Mouse (Mus musculus): ENCODE results near the gene Dock10.
A peak's percentile ranks its signal among the peaks of the same experiment; 100 is the strongest.

The Dock10 gene

DNA sequence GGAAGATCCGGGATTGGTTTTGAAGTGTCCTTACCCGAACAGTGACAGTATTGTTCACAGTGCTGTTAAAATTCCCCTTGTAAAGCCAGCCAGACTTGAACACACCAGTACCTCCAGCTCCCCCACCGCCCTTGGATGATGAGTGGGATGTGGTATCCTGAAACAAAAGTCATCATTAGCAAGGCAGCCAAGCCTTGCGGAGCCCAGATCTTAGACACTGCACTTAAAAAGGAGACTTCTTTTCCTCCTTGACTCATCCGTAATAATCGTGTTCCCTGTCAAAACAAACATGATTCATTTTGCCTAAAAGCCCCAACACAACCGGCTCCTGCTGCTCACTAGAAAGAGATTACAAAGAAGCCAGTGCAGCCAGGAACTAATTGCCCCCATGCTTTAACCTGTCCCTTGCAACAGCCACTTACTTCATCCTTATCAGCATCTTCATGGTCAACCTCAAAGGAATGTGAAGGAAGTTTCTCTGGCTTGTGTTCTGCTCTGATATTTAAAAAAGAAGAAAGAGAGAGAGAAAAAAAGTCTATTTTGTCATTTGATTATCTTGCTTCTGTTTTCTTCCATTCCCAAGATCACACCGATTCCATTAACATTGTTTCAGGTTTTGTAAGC, 152.1 kb downstream of the Dock10 start:
- DNase-seq = no peak

DNA sequence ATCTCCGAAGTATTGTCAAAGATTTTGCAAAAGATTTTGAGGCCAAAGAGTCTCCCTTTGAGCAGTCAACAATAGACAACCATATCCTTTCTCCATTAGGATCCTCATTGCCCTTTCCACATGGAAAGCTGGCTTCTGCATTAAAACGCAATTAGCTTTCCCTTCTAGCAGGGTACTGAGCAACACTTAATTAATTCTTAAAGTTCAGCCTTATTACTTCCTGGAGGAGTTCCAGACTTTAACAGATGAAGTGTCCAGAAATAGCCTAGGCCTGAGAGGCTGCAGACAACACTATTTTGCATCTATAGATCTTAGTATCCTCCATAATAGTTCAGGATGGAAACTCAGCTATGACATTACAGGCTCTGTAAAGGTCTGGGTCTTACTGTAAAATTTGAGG, 154.0 kb downstream of the Dock10 start:
- DNase-seq = no peak

DNA sequence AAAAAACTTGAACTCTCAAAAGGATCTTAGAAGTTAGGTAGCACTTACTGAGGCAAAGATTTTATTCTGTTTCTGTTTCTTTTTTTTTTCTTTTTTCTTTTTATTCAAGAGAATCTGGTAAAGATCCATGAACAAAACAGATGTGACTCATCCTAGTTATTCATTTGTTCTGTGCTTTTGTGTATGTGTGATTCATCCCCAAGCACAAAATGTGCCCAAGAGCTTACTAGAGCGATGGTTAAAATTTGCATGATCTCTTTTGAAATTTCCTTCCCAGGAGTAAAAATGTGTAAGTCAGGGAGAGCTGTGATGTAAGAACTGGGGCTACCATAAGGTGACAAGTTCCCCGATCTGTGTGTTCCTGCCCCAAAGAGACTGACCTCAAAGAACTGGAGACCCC, 155.2 kb downstream of the Dock10 start:
- no peak for DNase-seq

DNA sequence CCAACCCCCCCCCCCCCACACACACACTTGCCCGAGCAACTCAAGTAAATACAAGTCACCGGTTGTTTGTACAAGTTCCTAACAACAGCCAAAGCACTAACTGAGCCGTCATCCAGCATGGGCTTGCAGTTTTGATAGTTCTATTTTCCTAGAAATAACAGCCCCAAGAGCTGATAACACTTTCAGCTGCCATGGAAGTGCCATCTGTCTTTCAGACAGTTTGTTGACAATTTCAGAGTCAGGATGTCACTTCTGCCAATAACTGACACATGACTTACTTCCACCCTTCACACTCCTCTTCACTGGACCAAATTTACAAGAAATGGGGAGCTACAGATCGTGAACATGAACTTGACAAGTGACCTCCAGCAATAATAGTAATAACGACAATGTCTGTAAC, 175.0 kb downstream of the Dock10 start:
- no peak for DNase-seq

DNA sequence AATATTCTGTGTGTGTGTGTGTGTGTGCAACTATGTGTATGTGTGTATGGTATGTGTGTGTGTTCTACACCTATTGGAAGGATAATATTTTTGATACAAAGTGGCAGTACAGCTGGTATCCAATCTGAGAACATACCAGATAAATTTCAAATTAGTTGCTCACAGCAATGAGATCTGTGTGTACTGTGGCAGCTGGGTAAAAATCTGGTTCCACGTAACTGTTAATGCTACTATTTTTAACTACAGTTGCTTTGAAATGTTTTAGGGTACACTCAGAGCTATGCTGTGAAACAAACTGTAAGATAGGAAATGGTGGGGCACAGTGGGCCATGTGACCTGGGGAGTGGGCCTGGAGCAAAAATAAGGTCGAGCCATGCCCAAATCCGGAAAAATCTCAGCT, 176.1 kb downstream of the Dock10 start:
- DNase-seq = no peak

GRCm38 (mm10) chr1:80576898-80577297, 181.4 kb downstream of the Dock10 start:
- peak; percentile 54 to 55 for DNase-seq

- DNase-seq = no peak
Measured at GRCm38 (mm10) chr1:80556446-80556845, 201.9 kb downstream of the Dock10 start.

DNA sequence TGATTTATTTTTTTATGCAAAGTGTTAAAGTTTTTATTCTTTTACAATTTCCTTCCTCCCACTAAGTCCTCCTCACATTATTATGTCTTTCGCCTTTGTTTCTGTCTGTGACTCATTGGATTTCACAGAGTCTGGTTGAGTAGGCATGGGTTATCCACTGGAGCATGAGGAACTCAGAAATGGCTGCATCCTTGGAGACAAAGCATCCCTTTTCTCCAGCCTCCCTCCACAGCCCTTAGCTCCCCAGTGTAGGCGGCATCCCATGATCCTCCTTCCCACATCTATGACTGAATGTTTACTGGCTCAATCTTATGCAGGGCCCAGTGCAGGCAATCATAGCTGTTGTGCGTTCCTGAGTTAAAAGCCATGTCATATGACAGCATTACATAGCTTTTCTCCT, 216.8 kb downstream of the Dock10 start:
- no peak for DNase-seq

DNA sequence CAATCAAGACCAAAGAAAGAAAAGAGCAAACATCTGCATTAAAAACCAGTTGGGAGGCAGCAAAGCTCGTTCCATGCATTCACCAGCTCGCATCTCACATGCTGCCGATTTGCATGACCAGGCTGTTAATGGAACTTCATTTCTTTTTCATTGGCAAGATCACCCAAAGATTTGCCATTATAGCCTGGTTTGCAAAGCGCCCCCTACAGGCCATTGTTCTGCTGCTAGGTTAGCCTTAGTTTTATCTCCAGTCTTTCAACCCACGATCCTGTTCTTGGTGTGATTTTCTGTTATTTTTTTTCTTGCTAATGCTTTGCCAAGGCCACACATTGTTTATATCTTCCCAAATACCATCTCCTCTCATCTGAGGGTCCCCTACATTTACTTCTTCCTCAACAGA, 236.1 kb downstream of the Dock10 start:
- DNase-seq = peak; percentile 13 to 23

DNA sequence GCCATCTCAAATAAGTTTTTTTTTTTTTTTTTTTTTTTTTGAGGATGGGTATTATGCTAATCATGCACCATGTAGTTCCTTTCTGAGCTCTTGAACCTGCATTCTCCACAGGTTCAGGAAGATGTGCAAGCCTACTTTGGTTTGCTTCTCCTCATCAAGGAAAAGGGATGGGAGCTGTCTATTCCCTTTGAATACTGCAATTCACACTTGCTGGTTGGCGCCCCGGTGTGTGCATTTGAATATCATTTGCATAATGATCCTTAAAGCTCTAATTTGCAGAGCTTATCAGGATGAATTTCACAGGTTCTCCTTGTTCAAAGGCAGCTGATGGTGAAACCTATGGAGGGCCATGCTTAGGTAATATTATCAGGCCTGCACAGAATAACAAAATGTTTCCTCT, 237.9 kb downstream of the Dock10 start:
- no peak for DNase-seq

- DNase-seq = no peak
Measured at GRCm38 (mm10) chr1:80519893-80520292, 238.4 kb downstream of the Dock10 start.

GRCm38 (mm10) chr1:80515836-80516235, 242.5 kb downstream of the Dock10 start:
- DNase-seq = no peak

GRCm38 (mm10) chr1:80512210-80512948, 245.9 kb downstream of the Dock10 start:
- DNase-seq = no peak

DNA sequence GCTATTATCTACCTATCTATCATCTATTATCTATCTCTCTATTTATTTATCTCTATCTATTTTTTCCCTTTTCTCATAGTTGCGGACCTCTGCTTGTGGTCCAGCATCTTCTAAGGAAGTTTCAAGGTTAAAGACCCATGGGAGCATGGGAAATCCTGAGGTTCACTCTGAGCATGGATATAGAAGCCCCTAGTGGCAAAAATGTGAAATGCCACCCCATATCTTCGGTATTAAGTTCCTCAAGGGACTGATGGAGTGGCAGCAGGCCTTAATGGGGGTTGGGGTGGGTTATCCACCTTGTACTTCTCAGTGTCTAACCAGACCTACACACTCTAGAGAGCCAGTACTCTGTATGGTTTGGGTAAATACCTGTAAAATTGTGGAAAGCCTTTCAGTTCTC, 253.6 kb downstream of the Dock10 start:
- DNase-seq = no peak

DNA sequence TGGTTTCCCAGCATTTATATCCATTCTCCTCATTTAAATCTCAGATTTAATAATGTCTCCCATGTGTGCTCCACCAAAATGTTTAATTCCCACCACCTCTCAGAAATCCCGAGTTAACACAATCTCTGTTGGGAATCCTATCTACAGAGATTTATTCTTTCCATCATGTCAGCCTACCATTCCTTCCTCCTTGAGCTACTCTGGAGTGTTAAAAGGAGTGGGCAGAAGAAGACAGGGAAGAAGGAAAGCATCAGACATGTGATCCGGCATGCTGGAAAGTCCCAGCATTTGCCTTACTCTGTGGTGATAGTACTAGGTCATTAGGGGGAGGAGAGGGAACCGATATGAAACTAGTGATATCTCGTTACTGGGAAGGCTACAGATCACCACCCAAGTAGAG, 254.2 kb downstream of the Dock10 start:
- DNase-seq = no peak

DNA sequence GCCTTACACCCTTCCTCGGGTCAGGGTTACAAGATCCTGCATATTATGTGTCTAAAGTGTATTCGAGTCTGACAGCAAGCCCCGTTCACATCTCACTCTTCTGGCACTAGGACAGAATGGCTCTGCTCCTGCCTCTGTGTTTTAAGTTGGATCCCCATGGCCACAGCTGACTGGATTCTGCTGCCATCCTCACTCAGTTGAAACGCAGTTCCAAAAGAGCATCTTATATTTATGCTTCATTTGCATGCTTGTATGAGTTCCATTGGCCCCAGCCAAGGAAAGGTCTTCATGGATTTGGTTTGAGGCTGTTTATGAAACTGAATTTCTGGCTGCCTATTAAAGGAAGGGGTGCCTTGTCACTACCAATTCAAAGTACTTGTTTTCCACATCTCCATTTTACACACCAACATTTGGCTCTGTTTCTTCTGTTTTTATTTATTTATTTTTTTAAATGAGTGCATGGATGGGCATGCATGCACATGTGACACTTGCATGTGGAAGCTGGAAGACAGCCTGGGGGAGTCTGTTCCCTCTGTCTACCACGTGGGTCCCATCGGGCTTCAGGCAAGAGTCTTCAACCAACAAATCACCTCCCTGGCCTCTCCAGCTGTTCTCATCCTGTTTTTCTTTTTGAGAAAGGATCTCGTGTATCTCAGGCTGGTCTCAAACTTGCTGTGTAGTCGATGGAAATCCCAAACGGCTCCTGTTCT, 255.7 kb downstream of the Dock10 start:
- no peak for DNase-seq

GRCm38 (mm10) chr1:80499264-80499663, 259.1 kb downstream of the Dock10 start:
- DNase-seq = no peak

- no peak for DNase-seq
Measured at GRCm38 (mm10) chr1:80496360-80496759, 262.0 kb downstream of the Dock10 start.

DNA sequence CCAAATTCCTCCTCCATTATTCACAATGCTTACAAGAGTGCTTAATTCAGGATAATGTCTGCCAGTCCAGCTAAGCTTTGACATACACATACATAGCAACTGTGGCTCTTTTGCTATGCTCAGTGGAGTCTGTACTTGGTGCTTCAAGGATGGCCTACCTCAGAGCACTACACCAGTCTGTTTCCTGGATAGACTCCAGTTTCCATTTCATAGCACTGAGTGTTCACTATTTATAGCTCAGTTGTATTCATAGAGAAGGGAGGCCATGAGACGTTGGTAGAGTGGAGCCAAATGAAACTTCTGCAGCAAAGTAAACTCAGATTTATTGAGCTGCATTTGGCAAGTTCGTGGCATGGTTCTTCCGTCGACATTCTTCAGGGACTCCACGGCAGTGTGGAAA, 274.9 kb downstream of the Dock10 start:
- no peak for DNase-seq

DNA sequence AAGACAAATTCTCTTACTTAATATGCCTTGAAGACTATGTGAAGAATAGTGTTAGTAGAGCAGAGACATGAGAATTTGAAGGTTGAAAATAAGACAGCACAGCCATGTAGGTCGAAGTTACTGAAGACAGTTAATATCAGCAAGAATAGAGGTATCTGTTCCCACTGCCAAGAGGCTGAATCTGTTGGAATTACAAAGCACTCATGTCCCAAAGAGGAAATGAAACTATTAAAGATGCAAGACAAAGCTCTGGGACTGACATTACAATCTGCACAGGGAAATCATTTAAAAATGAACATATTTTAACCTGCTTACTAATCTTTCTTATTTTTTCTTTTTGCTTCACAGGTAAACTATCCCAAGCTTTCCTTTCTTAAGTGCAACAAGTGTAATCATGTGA, 283.4 kb downstream of the Dock10 start:
- DNase-seq = no peak

DNA sequence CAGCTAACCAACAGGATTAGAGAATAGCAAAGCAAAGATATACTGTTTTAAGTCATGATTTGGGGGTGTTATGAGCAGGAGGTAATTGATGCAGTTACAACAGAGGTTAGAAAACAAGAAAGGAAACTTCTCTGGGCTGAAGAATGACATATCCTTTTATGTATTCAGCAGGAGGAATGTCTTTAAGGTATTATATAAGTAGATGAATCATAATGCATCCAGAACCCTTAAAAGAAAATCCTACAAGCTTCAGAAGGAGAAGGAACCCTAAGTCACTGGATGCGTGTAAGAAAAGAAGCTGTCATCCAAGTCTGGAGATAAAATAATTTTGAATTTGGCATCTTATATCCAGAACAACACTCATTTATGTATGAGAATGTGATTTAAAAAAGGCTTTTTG, 285.9 kb downstream of the Dock10 start:
- no peak for DNase-seq

DNA sequence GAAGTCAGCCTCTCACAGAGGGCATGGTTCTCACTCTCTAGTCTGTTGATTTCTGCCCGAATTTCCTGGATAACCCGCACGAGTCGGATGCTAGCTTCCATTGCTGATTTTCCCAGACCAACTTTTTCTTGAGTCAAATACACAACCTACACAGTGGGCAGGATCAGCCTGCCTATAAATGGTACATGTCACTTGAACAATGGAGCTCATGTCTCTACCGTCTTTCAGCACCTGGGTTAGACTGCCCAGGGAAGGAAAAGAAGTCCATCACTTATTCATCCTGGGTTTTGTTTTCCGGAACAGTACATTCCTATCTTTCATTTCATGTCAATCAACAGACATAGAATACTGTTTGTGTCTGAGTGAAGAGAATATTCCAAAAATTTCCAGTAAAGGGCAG, 297.0 kb downstream of the Dock10 start, which contains the start of gene Gm45261:
TSS of gene Gm45261 (minus strand) at position 101 of the 400 bp plus-strand sequence.
- DNase-seq = no peak

DNA sequence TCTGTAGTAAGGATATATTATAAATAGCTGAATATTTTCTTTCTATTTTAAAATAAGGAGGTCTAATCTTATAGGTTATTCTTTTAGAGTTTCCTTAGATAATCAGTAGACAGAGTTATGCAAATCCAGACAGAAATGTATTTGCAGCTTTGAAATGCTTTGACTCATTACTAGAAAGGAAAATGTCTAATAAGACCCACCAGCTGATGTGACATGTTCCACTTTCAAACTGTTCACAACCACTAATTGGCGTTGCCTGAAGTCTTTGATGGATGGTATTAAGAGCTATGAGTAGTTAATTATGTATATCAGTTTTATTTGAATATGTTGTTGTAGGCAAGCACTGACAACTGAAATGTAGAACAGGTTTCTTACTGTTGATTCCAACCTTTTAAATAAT, 298.4 kb downstream of the Dock10 start:
- DNase-seq = no peak

GRCm38 (mm10) chr1:80459477-80459876, 298.9 kb downstream of the Dock10 start:
- no peak for DNase-seq
